Mouse (Mus musculus): ENCODE measurements around the gene Dad1. TPM values are rescaled to one million over a fixed set of nuclear protein-coding genes. Genes with fewer than 3 reads are reported as not detected.

Gene Dad1
- total RNA-seq, 2 experiments from 2014 or later: 65.7 to 66.8 TPM

DNA sequence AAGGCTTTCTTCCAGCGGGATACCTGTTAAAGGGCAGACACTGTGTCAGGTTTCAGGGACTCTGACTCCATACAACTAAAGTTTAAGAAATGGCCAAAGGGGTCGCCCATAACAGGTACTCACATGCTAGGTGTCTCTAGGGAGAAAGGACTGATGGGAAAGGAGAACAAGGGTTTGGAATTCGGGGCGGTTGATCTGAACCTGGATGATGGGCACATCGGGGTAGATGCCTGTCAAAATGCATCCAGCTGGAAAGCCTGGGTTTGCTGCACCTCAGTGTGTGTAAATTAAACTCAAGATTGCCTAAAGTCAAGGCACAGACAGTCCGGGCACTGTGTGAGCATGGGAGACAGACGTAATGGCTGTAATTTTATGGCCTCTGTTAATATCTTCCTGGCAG is 25.4 kb downstream of the Dad1 start:
- intact Hi-C loops (cut with DNase I): loop anchor here (2.0 to 10.0 kb wide), 3 partner anchors 166 to 262 kb away; no protein-coding TSS in a partner anchor
- no peak for DNase-seq

DNA sequence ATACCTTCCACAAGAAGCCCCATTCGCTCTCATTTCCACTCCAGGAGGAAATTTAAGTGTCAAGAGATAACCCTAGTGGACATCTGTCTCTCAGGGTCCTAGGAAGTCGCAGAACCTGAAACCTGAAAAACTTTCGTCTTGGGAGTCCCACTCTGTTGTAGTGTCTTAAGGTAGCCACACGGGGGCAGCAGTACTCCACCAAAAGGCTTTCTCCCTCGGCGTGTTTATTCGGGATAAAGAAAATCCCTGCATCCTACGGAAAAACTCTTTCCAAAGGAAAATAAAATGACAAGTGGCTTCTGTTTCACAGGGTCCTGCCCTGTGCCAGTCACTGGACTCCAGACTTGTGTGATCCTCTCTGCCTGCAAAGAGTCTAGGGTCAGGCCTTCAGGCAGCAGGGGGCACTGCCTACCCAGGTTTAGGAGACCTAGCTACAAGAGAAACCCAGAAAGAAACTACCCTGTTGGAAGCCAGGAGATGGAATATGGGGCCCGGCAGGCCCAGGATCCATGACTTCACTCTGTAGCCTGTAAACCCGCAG is 25.9 kb downstream of the Dad1 start:
- intact Hi-C loops (cut with DNase I): loop anchor here (2.0 to 10.0 kb wide), 3 partner anchors 166 to 263 kb away; no protein-coding TSS in a partner anchor
- DNase-seq: peak; percentile 41 to 52

DNA sequence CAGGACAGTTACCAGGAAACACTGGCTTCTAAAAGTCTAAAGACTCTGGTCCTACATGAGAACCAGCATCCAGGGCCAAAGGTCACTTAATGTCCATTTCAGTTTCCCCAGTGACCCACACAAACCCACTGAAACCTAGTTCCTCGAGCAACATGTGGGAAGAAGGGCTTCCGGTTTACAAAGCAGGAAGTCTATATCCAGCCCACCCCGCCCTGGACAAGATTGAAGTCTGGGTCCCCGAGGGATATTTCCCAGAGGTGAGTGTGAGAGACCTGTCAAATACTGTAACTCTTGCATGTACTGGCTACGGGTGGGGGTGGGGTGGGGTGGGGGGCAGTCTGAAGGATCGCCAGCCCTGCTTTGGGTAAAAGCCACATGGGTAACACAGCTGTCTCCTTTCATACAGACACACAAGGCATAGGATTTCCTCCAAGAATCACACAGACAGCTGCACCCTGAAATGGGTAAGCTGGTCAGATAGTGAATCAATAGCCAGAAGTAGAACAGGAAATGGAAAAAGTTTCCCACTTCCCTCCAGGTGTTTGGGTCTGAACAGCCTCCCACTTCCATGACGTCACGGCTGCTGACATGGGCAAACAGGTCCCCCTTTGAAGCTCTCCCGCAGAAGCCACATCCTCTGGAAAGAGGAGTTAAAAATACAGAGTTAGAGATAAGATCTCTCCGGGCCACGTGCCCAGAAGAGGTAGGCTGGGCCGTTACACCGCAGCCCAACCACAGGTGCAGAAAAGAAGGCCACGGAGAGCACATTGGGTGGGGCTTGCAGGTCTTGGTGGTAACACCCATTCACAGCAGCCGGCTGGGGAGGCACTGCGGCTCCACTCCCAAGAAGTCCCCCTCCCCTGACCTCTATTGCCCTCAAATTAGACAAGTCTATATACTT is 26.7 kb downstream of the Dad1 start:
- DNase-seq: no peak
- intact Hi-C loops (cut with DNase I): loop anchor here (5.0 to 10.0 kb wide), 2 partner anchors 165 to 228 kb away; no protein-coding TSS in a partner anchor

DNA sequence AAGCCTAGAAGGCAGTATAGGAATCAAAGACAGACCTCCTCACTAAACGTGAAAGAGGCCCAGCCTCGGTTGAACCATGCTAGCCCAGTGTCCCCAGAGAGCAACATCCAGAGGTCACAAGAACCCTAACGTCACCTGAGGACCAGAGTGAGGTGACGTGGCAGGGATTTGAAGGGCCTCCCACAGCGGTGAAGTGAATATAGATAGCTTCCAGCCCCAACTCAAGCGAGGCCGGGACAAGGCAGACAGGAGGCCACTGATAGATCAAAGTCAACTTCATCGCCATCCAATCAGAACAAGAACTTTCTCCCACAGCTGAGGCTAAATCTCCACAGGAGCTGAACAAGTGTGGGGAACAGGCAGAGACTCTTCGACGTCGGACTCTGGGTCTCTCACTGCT is 28.2 kb downstream of the Dad1 start:
- intact Hi-C loops (cut with DNase I): loop anchor here (5.0 to 10.0 kb wide), 2 partner anchors 163 to 229 kb away; no protein-coding TSS in a partner anchor

GRCm38 (mm10) chr14:54224484-54225467 is 29.1 kb downstream of the Dad1 start:
- intact Hi-C loops (cut with DNase I): loop anchor here (5.0 to 10.0 kb wide), 2 partner anchors 162 to 230 kb away; no protein-coding TSS in a partner anchor
- DNase-seq: no peak

More for the DNA sequence above, 28.2 kb downstream of the Dad1 start:
- DNase-seq: no peak

GRCm38 (mm10) chr14:54224064-54224417 is 29.9 kb downstream of the Dad1 start:
- no peak for DNase-seq
- intact Hi-C loops (cut with DNase I): loop anchor here (10.0 kb wide), 1 partner anchor 231 kb away; no protein-coding TSS in a partner anchor

GRCm38 (mm10) chr14:54223315-54224063 is 30.4 kb downstream of the Dad1 start:
- no peak for DNase-seq

DNA sequence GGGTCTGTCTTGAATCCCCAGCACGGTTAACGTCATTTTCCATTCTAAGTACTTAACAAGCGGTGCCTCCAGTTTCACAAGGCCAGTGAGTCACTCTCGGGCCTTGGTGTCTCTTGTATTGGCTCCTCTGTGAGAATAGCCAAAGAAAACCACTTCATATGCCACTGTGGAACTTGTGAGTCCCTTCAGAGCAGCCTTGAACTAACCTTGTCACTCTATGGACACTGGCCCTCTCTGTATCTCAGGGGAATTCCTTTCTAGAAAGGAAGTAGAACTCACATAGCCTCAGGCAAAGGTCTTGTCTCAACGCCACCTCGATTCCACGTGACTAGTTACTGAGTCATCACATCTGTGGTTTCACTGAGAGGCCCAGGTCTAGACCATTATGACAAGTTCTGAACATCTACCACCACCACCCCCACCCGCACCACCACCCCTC is 31.6 kb downstream of the Dad1 start:
- DNase-seq: no peak
- intact Hi-C loops (cut with DNase I): loop anchor here (10.0 kb wide), 1 partner anchor 232 kb away; no protein-coding TSS in a partner anchor

More at GRCm38 (mm10) chr14:54223315-54224063, 30.4 kb downstream of the Dad1 start:
- intact Hi-C loops (cut with DNase I): loop anchor here (10.0 kb wide), 1 partner anchor 231 kb away; no protein-coding TSS in a partner anchor

GRCm38 (mm10) chr14:54221641-54222040 is 32.3 kb downstream of the Dad1 start:
- intact Hi-C loops (cut with DNase I): loop anchor here (10.0 kb wide), 1 partner anchor 233 kb away; no protein-coding TSS in a partner anchor
- DNase-seq: no peak

DNA sequence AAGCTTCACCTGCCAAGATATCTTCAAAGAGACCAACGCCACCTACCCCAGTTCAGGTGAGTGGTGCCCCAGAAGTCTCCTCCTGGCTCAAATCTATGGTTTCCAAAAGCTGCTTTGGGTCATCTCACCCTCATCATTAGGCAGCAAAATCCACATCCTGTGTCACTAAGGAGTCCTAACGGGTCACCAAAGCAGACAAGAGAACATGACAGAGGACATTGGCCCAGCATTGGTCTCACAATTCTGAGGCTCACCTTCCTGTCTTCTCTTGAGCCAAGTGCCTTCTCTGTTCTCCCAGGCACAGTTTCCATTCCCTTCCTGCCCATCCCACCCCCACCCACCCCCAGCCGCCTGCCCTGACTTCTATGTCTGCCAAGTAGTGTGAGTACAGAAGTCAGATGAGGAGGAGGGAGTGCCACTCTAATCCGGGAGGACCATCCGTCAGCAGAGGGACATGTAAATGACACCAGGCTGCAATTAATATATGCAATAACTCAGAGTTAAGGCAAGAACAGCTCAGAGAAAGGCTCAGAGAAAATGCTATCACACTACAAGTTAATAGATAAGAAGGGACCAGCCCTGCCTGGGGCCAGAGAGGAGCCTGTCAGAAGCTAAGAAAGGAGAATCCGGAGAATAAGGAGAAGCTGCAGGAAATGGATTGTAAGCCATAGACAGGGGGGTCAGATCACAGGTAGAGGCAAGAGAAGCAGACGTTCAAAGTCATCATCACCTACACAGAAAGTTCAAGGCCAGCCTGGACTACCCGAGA is 33.0 kb downstream of the Dad1 start:
- DNase-seq: no peak
- intact Hi-C loops (cut with DNase I): loop anchor here (10.0 kb wide), 1 partner anchor 234 kb away; no protein-coding TSS in a partner anchor

GRCm38 (mm10) chr14:54219849-54220248 is 34.1 kb downstream of the Dad1 start:
- no peak for DNase-seq
- intact Hi-C loops (cut with DNase I): loop anchor here (10.0 kb wide), 1 partner anchor 235 kb away; no protein-coding TSS in a partner anchor

- intact Hi-C loops (cut with DNase I): no loop called here
- no peak for DNase-seq
Observed at GRCm38 (mm10) chr14:54219256-54219655, 34.6 kb downstream of the Dad1 start.

DNA sequence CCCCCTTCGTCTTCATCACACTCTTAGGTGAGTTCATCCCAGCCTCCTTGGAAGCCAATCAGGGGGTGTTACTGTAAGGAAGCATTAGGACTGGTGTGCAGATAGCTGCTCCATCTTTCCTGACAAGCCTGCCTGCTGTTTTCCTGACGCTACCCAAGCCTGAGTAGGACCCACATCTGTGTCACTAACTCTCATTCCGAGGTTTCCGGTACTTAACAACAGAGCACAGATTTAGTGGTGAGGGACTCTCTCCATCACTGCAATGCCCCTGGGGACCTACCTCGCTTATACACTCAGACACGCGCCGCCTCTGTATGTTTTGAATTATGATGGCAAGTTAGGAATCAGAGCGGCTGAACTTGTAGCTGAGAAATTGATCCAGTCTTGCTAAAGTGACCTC is 35.2 kb downstream of the Dad1 start:
- no peak for DNase-seq
- intact Hi-C loops (cut with DNase I): no loop called here

DNA sequence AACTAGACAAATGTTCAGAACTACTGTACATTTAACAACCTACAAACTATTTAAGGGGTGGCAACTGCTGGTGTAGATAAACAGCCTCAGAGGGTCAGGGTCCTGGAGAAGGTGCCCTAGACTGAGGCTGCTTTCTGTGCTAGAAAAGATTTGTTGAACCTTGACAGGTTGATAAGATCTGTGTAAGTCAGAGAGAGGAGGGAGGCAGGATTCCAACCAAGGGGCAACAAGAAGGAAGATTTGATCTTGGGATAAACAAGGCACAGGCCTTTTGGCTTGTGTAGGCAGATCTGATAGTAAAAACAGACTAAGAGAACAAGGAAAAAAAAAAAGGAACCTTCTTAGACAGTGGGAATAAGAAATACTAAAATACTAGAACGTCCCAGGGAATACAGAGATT is 35.7 kb downstream of the Dad1 start:
- DNase-seq: no peak
- intact Hi-C loops (cut with DNase I): no loop called here

DNA sequence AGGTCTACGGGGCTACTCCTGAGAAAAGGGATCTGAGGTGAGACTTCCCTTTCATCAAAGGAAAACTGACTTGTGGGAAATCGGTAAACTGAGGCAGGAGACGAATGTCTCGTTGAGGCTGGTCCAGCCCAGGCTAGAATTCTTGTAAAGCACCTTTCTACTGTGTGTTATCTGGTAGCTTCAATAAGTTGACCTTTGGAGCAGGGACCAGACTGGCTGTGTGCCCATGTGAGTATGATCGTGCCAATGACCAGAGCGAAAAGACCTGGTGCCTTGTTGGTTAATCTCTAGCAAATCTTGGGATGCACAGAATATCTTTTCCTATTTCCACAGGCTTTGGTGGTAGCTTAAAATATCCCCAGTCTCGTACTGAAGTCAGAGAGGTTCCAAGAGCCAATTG is 37.8 kb downstream of the Dad1 start:
- intact Hi-C loops (cut with DNase I): no loop called here
- no peak for DNase-seq

GRCm38 (mm10) chr14:54214901-54215300 is 39.0 kb downstream of the Dad1 start:
- intact Hi-C loops (cut with DNase I): no loop called here
- no peak for DNase-seq

- no peak for DNase-seq
- intact Hi-C loops (cut with DNase I): no loop called here
Observed at GRCm38 (mm10) chr14:54214477-54214876, 39.4 kb downstream of the Dad1 start.

DNA sequence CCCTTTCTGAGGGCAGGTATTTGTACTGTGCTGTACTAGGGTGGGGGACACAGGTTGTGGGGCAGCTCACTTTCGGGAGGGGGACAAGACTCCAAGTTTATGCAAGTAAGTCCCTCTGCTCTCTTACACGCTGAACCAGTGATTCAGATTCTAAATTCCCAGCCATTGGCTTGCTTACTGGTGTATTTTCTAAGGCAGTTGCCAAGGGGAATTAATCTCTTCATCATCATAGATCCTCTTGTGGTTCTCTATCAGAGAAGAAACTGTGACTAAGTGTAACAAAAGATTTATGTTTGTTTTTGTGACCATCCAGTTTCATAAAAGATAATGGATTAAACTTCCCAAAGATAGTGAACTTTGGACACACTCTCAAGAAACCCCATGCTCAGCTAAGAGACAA is 40.2 kb downstream of the Dad1 start:
- DNase-seq: no peak
- intact Hi-C loops (cut with DNase I): no loop called here

Measured in gastrocnemius, postnatal 36 days (tissue).